Mouse (Mus musculus): ENCODE measurements at regions not wholly inside any gene's neighbourhood (a gene's known extent, or its start where the extent isn't known, plus 50 kb on each side); places are given as distances from the start of the nearest gene placed in this dataset.

DNA sequence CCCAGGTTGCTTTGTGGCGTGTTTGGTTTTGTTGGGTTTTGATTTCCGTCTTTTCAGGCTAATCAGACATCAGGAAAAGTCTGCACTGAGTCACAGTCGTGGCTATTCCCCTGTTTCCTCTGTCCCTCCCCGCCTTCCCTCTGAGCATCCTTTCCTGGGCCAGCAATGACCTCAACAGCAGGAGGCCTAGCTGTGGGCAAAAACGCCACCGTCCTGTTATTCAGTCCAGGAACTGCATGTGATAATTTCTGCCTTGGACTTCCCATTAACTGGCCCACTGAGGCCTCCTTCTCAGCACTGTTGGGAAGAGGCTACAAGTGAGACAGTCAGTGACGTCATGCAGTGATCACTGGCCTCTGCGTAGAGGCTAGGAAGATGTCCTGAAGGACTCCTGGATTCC lies 1212.0 kb upstream of the A1bg start:
- DNase-seq (ENCODE audit: low read depth, low spot score), result no peak

DNA sequence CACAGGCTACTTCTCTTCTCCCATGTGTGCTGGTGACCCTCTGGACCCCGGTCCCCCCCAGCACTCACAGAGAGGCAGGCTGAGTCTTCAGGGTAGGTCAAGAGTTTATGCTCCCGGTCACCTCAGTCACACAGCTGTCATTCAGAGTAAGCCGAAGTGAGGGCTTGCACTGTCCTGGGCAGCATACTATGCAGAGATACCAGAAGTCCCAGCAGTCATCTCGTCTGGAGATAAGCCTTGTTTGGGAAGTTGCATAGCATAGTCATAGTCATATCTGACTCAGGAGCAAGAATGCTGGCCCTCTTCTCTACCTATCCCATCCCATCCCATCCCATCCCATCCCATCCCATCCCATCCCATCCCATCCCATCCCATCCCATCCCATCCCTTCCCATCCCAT lies 1211.5 kb upstream of the A1bg start:
- no peak for DNase-seq (ENCODE audit: low read depth, low spot score)

DNA sequence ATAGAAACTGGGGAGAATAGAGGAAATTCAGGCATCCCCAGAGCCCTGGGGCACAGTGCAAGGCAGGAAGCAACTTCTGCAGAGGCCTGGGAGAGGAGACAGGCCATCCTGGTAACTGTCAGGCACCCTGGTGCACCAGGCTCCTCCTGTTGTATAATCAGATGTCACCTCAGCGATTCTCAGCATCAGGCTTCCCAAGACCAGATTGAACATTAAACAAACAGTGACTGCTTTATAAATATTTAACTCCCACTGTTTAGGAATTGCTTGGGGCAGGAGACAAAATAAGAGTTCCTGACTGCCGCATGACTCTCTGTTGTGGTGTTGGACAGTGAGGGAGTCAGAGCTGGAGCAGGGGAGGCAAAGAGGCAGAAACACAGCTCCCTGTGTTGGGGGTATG lies 1210.1 kb upstream of the A1bg start:
- no peak for DNase-seq (ENCODE audit: low read depth, low spot score)

DNA sequence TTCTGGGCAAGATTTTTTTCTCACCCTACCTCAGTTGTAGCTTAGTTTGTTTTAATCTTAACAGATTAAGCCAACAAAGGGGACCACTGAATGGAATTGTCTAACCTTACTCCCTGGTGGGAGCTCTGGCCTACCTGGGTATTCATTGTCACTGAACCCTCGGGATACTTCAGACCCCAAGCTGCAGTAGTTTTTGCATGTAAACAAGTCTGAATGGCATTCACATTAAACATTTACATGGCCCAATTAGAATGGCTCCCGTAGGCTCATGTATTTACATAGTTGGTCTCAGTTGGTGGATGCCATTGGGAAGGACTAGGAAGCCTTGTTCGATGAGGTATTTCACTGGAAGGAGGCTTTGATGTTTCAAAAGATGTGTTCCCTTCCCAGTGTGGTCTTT lies 1208.9 kb upstream of the A1bg start:
- DNase-seq (ENCODE audit: low read depth, low spot score), result peak; percentile 87

DNA sequence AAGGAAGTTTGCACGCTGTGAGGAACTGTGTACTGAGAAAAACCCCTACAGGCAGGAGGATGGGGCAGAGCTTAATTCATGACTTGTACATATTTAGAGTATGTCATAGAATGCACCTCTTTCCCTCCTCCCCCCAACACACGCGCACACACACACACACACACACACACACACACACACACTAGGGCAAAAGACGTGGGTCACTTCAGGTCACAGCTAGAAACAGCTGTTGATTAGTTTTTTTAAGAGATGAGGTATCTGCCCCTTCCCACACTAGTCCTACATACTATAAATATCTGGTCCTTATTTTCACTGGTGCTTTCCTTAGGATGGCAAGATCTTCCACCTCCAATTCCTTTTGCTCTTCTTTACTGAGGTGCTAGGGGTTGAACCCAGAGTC lies 1207.7 kb upstream of the A1bg start:
- DNase-seq (ENCODE audit: low read depth, low spot score), result no peak

DNA sequence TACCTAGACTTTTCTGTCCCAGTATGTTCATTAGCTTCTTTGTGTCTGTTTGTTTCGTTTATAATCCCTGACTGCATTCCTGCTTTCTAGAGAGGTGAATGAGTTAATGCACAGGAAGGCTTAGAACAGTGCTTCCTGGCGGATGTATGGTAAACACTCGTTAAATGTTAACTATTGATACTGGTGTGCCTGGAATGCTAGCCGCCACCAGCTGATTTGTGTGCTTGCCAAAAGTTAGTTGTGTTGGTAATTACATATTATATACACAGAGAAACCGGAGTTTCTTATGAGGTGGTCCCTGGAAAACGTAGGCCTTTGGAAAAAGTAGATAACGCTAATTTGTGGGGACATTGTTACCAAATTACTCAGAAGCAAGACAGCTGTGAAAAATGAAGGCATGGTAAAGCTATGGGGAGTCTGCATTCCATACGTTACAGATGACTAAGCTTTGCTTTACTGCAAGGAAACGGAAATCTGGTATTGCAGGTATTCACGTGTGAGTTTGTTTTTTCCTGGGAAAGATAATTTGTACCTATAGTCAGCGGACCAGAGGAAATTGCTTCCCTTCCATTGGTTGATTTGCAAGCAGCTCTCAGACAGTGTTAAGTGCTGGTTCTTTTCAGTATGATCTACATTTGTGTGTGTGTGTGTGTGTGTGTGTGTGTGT lies 1205.9 kb upstream of the A1bg start:
- DNase-seq (ENCODE audit: low read depth, low spot score), result peak; percentile 86

DNA sequence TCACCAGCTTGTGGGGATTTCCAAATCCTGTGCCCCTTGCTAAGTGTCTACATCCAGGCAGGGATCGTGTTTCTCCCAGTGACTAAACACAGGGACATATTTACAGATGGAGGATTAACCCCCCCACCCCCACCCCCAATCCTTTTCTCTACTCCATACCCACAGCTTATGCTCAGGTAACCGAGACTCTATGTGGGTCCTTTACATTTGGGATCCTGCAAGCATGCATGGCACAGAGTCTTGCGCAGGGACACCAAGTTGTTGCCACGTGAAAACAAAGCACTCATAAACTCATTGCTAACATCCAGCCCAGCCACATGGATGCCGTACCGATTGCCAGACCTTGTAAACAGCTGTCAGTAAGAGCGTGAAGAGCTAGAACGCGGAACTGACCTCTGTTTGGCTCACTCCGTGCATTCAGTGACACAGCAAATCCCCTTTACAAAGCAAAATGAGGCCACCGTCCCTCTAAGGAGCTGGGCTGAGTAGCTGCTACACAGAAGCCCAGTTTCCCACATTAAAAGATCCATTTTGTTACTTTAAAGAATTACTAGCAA lies 1204.9 kb upstream of the A1bg start:
- DNase-seq (ENCODE audit: low read depth, low spot score), result peak; percentile 30

DNA sequence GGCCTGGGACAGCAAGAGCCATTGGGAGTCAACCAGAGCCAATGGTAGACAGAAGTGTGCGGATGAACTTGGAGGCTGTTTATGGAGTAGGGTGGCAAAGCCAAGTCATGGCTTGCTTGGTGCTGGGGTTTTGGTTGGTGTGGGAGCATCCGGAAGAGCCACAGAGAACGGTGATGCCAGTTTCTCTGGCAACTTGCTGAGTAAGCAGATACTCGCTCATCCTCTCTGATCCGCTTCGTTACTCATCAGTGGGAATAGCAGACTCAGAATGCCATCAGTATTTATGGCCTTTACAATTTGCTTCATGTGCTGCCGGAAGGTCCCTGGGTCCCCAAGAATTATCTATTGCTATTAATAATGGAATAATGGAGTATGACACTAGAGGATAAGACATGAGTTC lies 1202.9 kb upstream of the A1bg start:
- DNase-seq (ENCODE audit: low read depth, low spot score), result no peak

DNA sequence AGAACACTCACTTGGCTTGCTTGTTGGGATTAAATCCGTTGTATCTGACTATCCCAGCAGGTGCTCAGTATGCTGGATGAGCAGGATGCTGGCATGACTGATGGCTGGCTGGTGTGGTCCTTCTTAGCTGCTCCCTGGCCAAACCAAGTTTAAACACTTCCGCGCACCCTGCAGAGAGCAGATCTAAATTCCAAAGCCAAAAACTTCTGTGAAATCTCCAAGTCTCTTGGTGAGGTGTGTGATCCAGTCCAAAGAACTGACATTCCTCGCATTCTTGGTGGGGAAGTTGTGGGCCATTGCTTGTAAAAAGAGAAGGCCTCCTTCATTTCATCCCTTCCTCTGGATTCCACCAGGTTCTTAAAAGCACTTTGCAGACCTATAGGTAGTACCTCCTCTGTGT lies 1200.9 kb upstream of the A1bg start:
- DNase-seq (ENCODE audit: low read depth, low spot score), result peak; percentile 98

DNA sequence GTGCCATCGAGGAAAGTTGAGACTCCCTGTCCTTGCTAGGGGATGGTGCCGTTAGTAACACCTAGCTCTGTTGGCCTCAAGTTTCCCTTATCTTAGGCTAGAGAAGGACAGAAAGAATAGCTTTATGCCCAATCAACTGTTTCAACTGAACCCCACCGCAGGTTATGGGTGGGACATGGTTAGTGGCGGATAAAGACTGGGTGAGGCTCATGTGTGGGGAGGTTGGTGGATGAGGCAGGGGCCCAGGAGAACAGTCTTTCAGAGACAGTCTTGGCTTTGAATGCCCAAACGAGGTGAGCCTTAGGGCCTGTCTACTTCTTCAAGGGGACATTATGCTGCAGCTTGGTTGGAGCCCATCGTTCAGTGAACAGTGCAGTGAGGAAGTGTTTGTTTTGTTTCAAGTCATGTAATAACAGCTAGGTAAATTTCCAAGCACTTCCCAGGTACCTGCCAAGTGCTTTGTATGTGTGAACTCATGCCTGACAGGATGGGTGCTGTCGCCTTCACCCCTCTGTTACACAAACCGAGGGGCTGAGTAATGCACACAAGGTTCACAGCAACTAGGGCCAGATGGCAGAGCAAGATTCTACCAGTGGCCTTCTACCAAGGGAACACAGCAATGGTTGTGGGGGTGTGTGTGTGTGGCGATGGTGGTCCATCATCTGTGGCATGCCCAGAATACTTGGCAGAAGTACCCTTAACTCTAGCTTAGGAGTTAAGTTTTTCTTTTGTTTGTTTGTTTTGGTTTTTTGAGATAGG lies 1199.6 kb upstream of the A1bg start:
- no peak for DNase-seq (ENCODE audit: low read depth, low spot score)

DNA sequence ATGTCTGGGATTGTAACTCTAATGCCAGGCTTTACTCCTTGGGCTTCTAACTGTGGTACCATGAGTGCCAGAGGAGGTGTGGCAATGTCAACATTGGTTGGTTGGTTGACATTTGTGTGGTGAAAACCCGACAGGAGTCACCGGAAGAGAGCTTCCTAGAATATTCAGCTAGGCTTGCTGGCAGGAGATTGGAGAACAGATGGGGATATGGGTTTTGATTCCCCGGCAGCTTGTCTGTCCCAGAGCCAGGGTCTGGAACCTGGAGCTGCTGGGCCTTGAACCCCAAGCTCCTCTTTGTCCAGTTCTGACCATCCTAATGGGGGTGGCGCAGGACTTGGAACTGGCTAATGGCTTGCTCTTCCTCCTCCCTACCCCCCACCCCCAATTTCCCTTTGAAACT lies 1198.9 kb upstream of the A1bg start:
- no peak for DNase-seq (ENCODE audit: low read depth, low spot score)

DNA sequence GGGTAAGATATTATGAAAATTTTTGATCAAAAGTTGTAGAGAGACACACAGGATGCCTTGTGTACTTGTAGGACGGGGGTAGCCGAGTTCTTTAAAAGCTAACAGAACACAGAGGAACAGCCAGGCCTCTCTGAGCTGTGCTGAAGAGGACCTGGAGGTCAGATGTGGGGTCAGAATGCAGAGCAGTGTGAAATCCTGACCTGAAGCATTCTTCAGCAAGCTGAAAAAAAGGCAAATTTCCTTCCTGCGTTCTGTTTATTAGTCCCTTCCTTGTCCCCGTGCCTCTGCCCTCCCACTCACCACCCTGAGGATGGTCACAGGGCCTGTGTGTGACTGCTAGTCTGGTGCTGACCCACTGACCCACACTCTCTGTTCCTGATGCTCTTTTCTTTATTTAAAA lies 1197.9 kb upstream of the A1bg start:
- DNase-seq (ENCODE audit: low read depth, low spot score), result no peak

DNA sequence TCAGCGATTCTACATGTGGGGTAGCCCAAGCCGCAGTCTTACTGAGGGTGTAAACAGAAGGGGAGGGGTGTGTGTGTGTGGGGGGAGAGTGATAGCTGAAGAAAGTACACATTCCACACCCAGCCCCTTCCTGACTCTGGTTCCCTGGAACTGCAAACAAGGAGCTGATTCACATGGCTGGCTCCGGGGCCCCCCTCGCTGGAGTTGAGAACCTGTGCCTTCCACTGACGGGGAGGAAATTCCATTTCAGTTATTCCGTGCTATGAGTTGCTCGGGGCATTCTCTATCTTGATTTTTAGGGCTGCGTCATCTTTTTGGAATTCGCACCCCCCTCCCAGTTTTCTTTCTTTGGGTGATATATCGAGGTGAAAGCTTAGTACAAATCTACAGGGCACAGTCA lies 1196.2 kb upstream of the A1bg start:
- peak; percentile 41 for DNase-seq (ENCODE audit: low read depth, low spot score)

DNA sequence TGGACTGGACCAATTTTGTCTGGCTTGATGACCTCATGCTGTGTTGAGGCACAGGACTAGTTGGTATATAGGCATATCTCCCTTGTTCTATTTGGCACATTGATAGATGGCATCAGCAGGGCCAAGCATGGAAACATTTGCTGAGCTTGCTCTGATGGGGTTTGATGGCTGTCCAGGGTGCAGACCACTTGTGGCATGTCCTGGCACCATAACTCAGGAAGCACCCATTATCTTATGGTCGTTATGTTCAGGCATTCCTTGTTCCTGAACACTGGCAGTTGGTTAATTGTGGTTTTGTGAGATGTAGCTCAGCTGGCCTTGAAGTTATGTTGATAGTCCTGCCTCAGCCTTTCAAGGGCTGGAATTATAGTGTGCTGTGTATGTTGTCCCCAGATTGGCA lies 1193.4 kb upstream of the A1bg start:
- DNase-seq (ENCODE audit: low read depth, low spot score), result no peak

DNA sequence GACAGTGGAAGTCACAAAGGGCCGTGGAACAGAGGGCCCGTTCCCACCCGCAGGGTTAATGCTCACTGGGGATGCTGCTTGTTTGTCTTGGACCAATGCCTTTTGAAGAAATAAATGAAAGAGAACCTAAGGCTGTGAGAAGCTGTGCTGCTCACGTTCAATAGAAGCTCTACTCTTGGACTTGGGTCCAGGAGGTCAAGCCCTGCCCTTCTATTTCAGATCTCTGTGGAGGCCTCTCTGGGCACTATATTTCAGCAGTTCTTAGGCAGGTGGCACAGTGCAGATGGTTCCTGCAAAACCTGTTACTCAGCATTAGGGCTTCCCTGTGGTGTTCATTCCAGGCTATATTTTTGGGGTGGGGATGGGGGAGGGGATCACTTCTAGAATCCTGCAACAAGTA lies 1192.0 kb upstream of the A1bg start:
- DNase-seq (ENCODE audit: low read depth, low spot score), result no peak

DNA sequence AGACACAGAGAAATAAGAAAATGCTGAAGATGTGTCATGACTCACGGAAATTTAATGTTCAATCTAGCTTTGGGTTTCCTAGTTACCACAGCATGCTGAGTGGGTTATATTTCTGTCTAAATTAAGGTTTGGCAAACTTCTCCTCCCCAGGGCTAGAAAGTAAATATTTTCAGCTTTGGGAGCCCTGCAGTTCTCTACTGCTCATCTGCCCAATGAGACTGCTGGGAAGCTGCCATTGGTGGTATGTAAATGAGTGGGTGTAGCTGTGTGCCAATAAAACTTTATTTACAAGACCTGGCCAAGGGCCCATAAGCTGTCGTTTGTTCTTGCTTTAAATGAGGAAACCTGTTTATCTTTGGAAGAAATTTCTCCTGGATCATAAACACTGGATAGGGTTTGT lies 1189.3 kb upstream of the A1bg start:
- no peak for DNase-seq (ENCODE audit: low read depth, low spot score)

DNA sequence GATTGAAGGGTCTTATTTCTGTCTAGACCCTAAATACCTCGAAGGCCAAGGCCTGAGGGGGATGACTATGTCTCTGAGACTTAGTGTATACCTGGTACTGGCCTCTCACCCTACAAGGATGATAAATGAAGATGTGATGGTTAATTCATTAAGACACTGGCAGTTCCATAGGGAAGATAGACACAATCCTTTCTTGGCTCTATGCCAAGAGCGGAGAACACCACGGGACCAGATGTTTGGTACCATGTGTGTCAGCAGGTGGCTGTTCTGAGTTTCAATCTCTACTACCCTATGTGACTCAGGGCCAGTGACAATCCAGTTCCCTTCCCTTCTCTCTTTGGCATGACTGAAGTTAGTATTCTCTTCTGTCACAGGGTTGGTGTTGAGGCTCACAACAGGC lies 1185.2 kb upstream of the A1bg start:
- no peak for DNase-seq (ENCODE audit: low read depth, low spot score)

DNA sequence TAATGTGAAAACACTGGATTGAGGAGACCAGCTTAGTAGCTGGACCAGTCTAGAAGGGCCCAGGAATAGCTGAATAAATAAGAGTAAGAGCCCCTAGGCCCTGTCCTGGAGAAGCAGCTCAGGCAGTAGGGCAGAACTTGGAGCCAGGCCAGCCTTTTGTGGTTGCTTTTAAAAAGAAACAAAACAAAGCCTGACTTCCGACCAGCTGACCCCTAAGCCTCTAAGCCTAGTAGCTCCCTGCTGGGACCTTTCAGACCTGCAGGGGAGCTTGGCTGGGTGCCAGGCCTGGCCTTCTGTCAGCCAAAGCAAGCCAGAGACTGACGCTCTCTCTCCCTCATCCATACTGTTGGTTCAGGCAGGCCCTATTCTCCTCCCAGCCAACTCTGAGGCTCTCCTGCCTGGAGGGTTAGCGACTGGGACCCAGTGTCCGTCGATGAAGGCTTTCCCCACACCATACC lies 1183.7 kb upstream of the A1bg start:
- DNase-seq (ENCODE audit: low read depth, low spot score), result peak; percentile 97

DNA sequence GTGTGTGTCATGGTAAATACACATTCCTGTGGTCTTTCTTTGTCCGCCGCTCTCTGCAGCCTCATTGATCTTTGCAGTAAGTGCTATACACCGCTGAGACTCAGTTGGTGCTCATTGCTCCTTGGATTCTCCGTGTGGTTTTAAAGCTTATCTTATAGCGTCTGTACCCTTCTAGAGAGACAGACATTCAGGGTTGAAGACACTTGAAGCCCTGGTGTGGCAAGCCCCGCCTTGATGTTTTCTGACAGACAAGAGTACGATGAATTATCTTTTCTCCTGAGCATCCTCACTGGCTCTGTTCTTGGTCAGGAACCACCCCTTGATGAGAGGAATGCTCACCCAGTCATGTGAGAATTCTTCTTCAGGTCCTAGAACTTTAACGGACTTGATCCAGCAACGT lies 1182.7 kb upstream of the A1bg start:
- no peak for DNase-seq (ENCODE audit: low read depth, low spot score)

DNA sequence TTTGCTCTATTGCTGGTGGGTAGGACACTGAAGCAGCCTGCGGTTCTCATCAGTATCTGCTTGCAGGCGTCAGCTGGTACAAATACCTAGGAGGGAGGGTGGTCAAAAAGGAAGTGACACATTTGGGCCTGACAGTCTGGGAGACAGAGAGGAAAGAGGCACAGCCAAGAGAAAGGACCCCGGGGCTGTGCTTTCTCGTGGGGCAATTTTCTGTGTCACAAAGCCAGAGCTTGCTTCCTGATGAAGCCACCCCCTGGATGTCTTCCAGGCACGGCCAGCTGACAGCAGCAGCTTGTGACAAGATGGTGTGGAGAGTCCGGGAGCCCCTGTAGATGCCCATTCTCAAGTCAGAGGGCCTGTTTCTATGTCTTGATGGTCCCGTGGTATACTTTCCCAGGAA lies 1181.8 kb upstream of the A1bg start:
- DNase-seq (ENCODE audit: low read depth, low spot score), result no peak

DNA sequence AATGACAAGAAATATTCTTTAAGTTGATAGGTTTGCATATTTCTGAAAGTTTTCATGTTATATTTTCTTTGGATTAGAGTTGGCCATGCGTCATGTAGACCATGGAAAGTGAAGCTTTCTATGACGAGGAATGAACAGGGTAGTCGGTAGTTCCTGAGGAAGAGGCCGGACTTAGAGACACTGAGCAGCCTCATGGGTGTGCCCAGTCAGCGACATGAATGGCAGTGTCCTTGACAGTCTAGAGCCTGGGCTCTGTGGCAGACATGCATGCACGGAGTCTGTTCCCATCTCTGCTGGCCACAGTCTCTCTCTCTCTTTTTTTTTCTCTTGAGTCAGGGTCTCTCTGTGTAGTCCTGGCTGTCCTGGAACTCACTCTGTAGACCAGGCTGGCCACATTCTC lies 1176.9 kb upstream of the A1bg start:
- DNase-seq (ENCODE audit: low read depth, low spot score), result no peak

DNA sequence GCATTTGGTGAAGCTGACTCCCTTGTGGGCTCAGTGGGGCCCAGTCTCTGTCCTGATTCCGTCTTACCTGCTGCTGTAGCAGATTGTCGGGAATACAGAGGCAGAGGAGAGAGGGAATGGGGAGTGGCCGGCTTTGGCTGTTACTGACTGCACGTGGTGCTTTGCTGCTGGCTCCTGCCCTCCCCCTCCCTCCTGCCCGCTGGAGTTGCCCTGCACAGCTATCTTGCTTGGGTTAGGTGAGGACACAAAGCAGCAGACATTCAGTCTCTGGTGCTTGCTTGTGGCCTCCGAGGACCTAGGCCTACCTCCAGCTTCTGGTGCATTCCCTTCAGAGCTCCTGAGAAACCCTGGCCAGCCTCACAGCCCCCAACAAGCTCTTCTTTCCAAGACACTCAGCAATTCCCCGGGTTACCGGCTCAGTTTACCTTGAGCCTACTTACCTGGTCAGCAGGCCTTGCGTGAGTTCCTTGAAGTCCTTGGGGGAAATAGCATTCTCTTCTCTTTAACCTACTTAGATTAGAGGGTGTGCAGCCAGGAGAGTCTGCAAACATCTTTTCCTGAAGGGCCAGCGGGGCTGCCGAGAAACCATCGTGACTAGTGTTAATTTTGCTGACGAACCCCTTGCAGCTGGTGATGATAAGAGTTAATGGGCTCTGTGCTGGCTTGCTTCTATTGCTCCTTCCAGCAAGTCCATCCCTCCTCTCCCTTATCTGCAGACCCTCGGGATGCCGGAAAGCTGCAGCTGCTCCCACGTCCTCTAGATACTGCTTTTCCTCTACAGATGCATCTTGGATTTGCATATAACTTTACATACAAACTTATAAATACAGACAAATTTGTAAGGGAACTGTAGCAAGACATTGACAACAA lies 1176.2 kb upstream of the A1bg start:
- DNase-seq (ENCODE audit: low read depth, low spot score), result peak; percentile 73

All from R1 (cell line).